Mouse (Mus musculus): Measurements from ENCODE around the gene Snip1. TPM values are rescaled to one million over a fixed set of nuclear protein-coding genes. Genes with fewer than 3 reads are reported as not detected.

The Snip1 gene
- polyA plus RNA-seq, 1 experiment from 2014 or later: 22.6 TPM

Other genes starting within 250 kb of the Snip1 start
- 24.4 and 26.0 TPM in 2 replicates for gene Yrdc, start 216.0 kb upstream of the Snip1 start, polyA plus RNA-seq (2016; fragmentation: Nextera tagmentation; extraction: Ambion mirVana)
- gene 1110065P20Rik, start 215.5 kb upstream of the Snip1 start, polyA plus RNA-seq (2016; fragmentation: Nextera tagmentation; extraction: Ambion mirVana): 51.6 and 54.2 TPM in 2 replicates
- gene Maneal, start 204.5 kb upstream of the Snip1 start, polyA plus RNA-seq (2016; fragmentation: Nextera tagmentation; extraction: Ambion mirVana): 0.06 and 0.14 TPM in 2 replicates
- gene Epha10, start 185.8 kb upstream of the Snip1 start, polyA plus RNA-seq (2016; fragmentation: Nextera tagmentation; extraction: Ambion mirVana): not detected in 2 replicates
- 9.9 and 10.4 TPM in 2 replicates for gene 9930104L06Rik, start 129.6 kb upstream of the Snip1 start, polyA plus RNA-seq (2016; fragmentation: Nextera tagmentation; extraction: Ambion mirVana)
- 134 and 138 TPM in 2 replicates for gene Cdca8, start 127.4 kb upstream of the Snip1 start, polyA plus RNA-seq (2016; fragmentation: Nextera tagmentation; extraction: Ambion mirVana)
- gene Rspo1, start 80.2 kb upstream of the Snip1 start, polyA plus RNA-seq (2016; fragmentation: Nextera tagmentation; extraction: Ambion mirVana): 7.0 and 7.4 TPM in 2 replicates
- gene Gnl2, start 50.1 kb upstream of the Snip1 start, polyA plus RNA-seq (2016; fragmentation: Nextera tagmentation; extraction: Ambion mirVana): 66.0 and 67.3 TPM in 2 replicates
- gene Dnali1, start 969 bp upstream of the Snip1 start, polyA plus RNA-seq (2016; fragmentation: Nextera tagmentation; extraction: Ambion mirVana): 0.17 and 0.18 TPM in 2 replicates
- 48.7 and 53.3 TPM in 2 replicates for gene Meaf6, start 18.5 kb downstream of the Snip1 start, polyA plus RNA-seq (2016; fragmentation: Nextera tagmentation; extraction: Ambion mirVana)
- 0.80 and 1.3 TPM in 2 replicates for gene Zc3h12a, start 61.2 kb downstream of the Snip1 start, polyA plus RNA-seq (2016; fragmentation: Nextera tagmentation; extraction: Ambion mirVana)